Mouse (Mus musculus) lung, embryonic 16.5 days (tissue): ENCODE measurements around the gene Mia3. TPM values are rescaled to one million over a fixed set of nuclear protein-coding genes. Genes with fewer than 3 reads are reported as not detected.
A peak's percentile ranks its signal among the peaks of the same experiment; 100 is the strongest.

Experiments used
- ATAC-seq: fragments of 200-750 bp; cut with Nextera tagmentation; 2 replicates; pipeline ENCODE4 v1.8.0; 2017; ENCODE audit warnings: low read depth, mild to moderate bottlenecking, moderate library complexity
- H3K27ac ChIP-seq: fragments of 300-500 bp; sonication (generic); 2 replicates; pipeline ENCODE4 v1.5.1; 2014; ENCODE audit warnings: mild to moderate bottlenecking, control low read depth, low read length
- H3K27me3 ChIP-seq: fragments of 300-500 bp; sonication (generic); 2 replicates; pipeline ENCODE4 v1.6.1; 2014; ENCODE audit warnings: low read depth, low read length, mixed read lengths; ENCODE audit not compliant: control insufficient read depth, insufficient read depth
- H3K36me3 ChIP-seq: fragments of 300-500 bp; sonication (generic); 2 replicates; pipeline ENCODE4 v1.6.1; 2014; ENCODE audit warnings: low read length; ENCODE audit not compliant: control insufficient read depth, insufficient read depth
- H3K4me1 ChIP-seq: fragments of 300-500 bp; sonication (generic); replicated peaks from 2 replicates; pipeline ENCODE4 v1.6.1; 2014; ENCODE audit warnings: low read length, mixed read lengths; ENCODE audit not compliant: control insufficient read depth, insufficient read depth
- H3K4me2 ChIP-seq: fragments of 300-500 bp; sonication (generic); 2 replicates; pipeline ENCODE4 v1.6.1; 2014; ENCODE audit warnings: low read depth, low read length, control low read depth
- H3K4me3 ChIP-seq: fragments of 300-500 bp; sonication (generic); 2 replicates; pipeline ENCODE4 v1.5.1; 2014; ENCODE audit warnings: mild to moderate bottlenecking, low read length, control low read depth
- H3K9ac ChIP-seq: fragments of 300-500 bp; sonication (generic); 2 replicates; pipeline ENCODE4 v1.6.1; 2014; ENCODE audit warnings: low read length, control low read depth
- H3K9me3 ChIP-seq: fragments of 300-500 bp; sonication (generic); 2 replicates; pipeline ENCODE4 v1.6.1; 2016; ENCODE audit warnings: low read length; ENCODE audit not compliant: control insufficient read depth
- WGBS: fragments of 180-500 bp; shearing (Covaris S2); extraction: QIAGEN DNeasy Blood & Tissue Kit; methylation state at CpG from one replicate; pipeline ENCODE4 v1.1.7; 2014; 5-methylcytosine and 5-hydroxymethylcytosine counted together
- polyA plus RNA-seq: library from polyadenylated mRNA; unstranded; fragments of >200 nt; fragmentation: Nextera tagmentation; extraction: Ambion mirVana; gene quantifications from 2 replicates; pipeline ENCODE4 v1.2.1, GENCODE M21; 2015

Mia3 gene
- polyA plus RNA-seq, 1 experiment from 2014 or later: 87.9 TPM

GRCm38 (mm10) chr1:183296877-183297383 is 72.4 kb downstream of the Mia3 start, which contains the start of gene Brox:
Gene Brox (minus strand): TSS chr1:183297269.
- 0% methylated on average over 35 of the region's 39 CpGs for WGBS
- Histone ChIP-seq H3K4me3 (peak within 1 kb of the TSS; percentile 54), H3K27me3 (no peaks in the 10 kb centered on the region), H3K9me3 (no peaks in the 10 kb centered on the region), H3K36me3 (peaks cover 8% of the 10 kb centered on the region; the same call in 1 of the 2 replicates), H3K27ac (peak within 1 kb of the TSS; percentile 53), H3K4me2 (peak within 1 kb of the TSS; percentile 54), H3K4me1 (no peaks in the 10 kb centered on the region), H3K9ac (peak within 1 kb of the TSS; percentile 63)
- ATAC-seq: peak; percentile 93

DNA sequence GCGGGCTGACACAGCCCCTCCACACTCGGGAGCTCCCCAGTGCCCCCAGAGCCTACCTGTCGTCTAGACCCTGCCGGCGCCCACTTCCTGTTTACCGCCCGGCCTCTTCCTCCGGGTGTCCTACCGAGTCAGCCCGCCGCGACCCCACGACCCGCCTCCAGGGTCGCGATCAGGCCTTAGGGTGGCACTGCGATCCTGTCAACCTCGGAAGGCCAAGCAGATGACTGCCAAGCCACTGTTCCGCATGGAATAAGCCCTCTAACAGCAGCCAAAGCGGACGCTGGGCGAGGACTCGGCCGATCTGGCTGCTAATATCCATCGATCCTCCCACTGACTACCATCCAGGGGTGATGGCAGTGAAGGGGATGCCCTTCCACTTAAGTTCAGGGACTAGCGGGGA is 72.9 kb downstream of the Mia3 start, which contains the start of gene Aida:
Gene Aida (plus strand): TSS at position 126 of the 400 bp plus-strand sequence.
- 0% methylated on average over 26 of the region's 26 CpGs for WGBS
- peak within 1 kb of the TSS; percentile 53 for H3K27ac ChIP-seq
- peak; percentile 3 for ATAC-seq
- H3K4me3 ChIP-seq: peak within 1 kb of the TSS; percentile 54
- no peaks in the 10 kb centered on the region for H3K9me3 ChIP-seq
- H3K9ac ChIP-seq: peak within 1 kb of the TSS; percentile 63
- H3K36me3 ChIP-seq: peaks cover 10% of the 10 kb centered on the region; the same call in 1 of the 2 replicates
- H3K4me2 ChIP-seq: peak within 1 kb of the TSS; percentile 54
- no peaks in the 10 kb centered on the region for H3K27me3 ChIP-seq
- H3K4me1 ChIP-seq: no peaks in the 10 kb centered on the region

- H3K4me3 ChIP-seq: no peak overlapping the region
- no peaks in the 10 kb centered on the region for H3K27me3 ChIP-seq
- WGBS: 93% methylated on average over 4 of the region's 4 CpGs
- H3K36me3 ChIP-seq: peaks cover 54% of the 10 kb centered on the region
- H3K9me3 ChIP-seq: no peaks in the 10 kb centered on the region
- ATAC-seq: no peak
- H3K27ac ChIP-seq: no peak overlapping the region
- H3K9ac ChIP-seq: no peak overlapping the region
- no peaks in the 10 kb centered on the region for H3K4me1 ChIP-seq
- no peak overlapping the region for H3K4me2 ChIP-seq
These were observed 79.8 kb downstream of the Mia3 start for GRCm38 (mm10) chr1:183289576-183289975.

GRCm38 (mm10) chr1:183288351-183288750 is 81.0 kb downstream of the Mia3 start:
- H3K36me3 ChIP-seq: peaks cover 63% of the 10 kb centered on the region
- no peak overlapping the region for H3K4me2 ChIP-seq
- no peak overlapping the region for H3K4me3 ChIP-seq
- ATAC-seq: no peak
- H3K4me1 ChIP-seq: no peaks in the 10 kb centered on the region
- 85% methylated on average over 3 of the region's 3 CpGs for WGBS
- no peak overlapping the region for H3K9ac ChIP-seq
- no peaks in the 10 kb centered on the region for H3K9me3 ChIP-seq
- no peaks in the 10 kb centered on the region for H3K27me3 ChIP-seq
- no peak overlapping the region for H3K27ac ChIP-seq

Other genes starting within 250 kb of the Mia3 start
- gene Disp1, start 148.0 kb downstream of the Mia3 start, polyA plus RNA-seq: 7.8 and 8.9 TPM in 2 replicates
- gene Aida, start 73.0 kb downstream of the Mia3 start, polyA plus RNA-seq: 34.3 and 40.2 TPM in 2 replicates
- 44.2 and 44.9 TPM in 2 replicates for gene Brox, start 72.3 kb downstream of the Mia3 start, polyA plus RNA-seq
- 20.6 and 21.5 TPM in 2 replicates for gene Taf1a, start 19.4 kb upstream of the Mia3 start, polyA plus RNA-seq
- 0.15 TPM in 1 of 2 replicates, not detected in the other for gene Hhipl2, start 48.7 kb upstream of the Mia3 start, polyA plus RNA-seq